Mouse (Mus musculus) hematopoietic stem cell, adult 5-6 weeks (primary cell): ENCODE results near the gene Usp49. TPM values are rescaled to one million over a fixed set of nuclear protein-coding genes. Genes with fewer than 3 reads are reported as not detected.

Experiments
- total RNA-seq: library from RNA; stranded (forward); fragments of 172-1452, 232-1000 nt; gene quantifications from 2 replicates; pipeline ENCODE4 v1.2.3, GENCODE M21; 2017

Gene Usp49
- total RNA-seq, 1 experiment from 2014 or later: 5.4 TPM

Other genes with a start within 250 kb of the Usp49 start
- gene Guca1b, start 245.3 kb upstream of the Usp49 start, total RNA-seq: not detected in 2 replicates
- 2.8 and 3.4 TPM in 2 replicates for gene Guca1a, start 230.1 kb upstream of the Usp49 start, total RNA-seq
- gene AI661453, start 194.1 kb upstream of the Usp49 start, total RNA-seq: 1.8 and 2.3 TPM in 2 replicates
- 1.9 TPM in 2 replicates for gene 1700001C19Rik, start 193.3 kb upstream of the Usp49 start, total RNA-seq
- gene Taf8, start 128.4 kb upstream of the Usp49 start, total RNA-seq: 55.6 and 73.2 TPM in 2 replicates
- 58.9 and 80.2 TPM in 2 replicates for gene Ccnd3, start 125.6 kb upstream of the Usp49 start, total RNA-seq
- gene Bysl, start 19.2 kb upstream of the Usp49 start, total RNA-seq: 6.9 and 12.1 TPM in 2 replicates
- 18.0 and 33.5 TPM in 2 replicates for gene Med20, start 19.1 kb upstream of the Usp49 start, total RNA-seq
- 3.1 and 7.0 TPM in 2 replicates for gene Gm20517, start 19.1 kb upstream of the Usp49 start, total RNA-seq
- gene Tomm6, start 57.7 kb downstream of the Usp49 start, total RNA-seq: 23.4 and 49.8 TPM in 2 replicates
- gene Frs3, start 58.3 kb downstream of the Usp49 start, total RNA-seq: 1.4 TPM in 2 replicates
- gene Gm21981, start 63.8 kb downstream of the Usp49 start, total RNA-seq: not detected in 2 replicates
- gene Prickle4, start 64.0 kb downstream of the Usp49 start, total RNA-seq: 1.0 and 3.7 TPM in 2 replicates
- gene Pgc, start 96.2 kb downstream of the Usp49 start, total RNA-seq: not detected in 2 replicates
- gene Tfeb, start 106.3 kb downstream of the Usp49 start, total RNA-seq: 7.4 and 10.9 TPM in 2 replicates
- gene Mdfi, start 204.0 kb downstream of the Usp49 start, total RNA-seq: 27.1 and 33.8 TPM in 2 replicates